ENCODE assay signal across 22 mouse cellular contexts in genomic region chr4:49956855-49957254, GRCm38 (mm10).
"Had no signal": no experiment of that assay in that cellular context is flagged by ENCODE, and none has a peak within 500 bp of the region (broad histone marks: within the 10 kb centered on the region; RNA-seq: fewer than 3 reads in every experiment).

No protein-coding gene starts in this region.

- H3K4me3 ChIP-seq: liver, embryonic 15.5 days; megakaryocyte, embryonic 14.5 days; midbrain, embryonic 10.5 days; midbrain, embryonic 12.5 days; myocyte; neural tube, embryonic 13.5 days; neural tube, embryonic 15.5 days; stomach, embryonic 15.5 days had no signal

- H3K9ac ChIP-seq: liver, embryonic 15.5 days; lung, embryonic 14.5 days; midbrain, embryonic 12.5 days; neural tube, embryonic 13.5 days; neural tube, embryonic 15.5 days; stomach, embryonic 15.5 days had no signal

- H3K36me3 ChIP-seq: liver, embryonic 15.5 days; midbrain, embryonic 10.5 days; midbrain, embryonic 12.5 days; neural tube, embryonic 13.5 days; neural tube, embryonic 15.5 days; stomach, embryonic 15.5 days had no signal

- H3K4me1 ChIP-seq: liver, embryonic 15.5 days; megakaryocyte, embryonic 14.5 days; midbrain, embryonic 10.5 days; midbrain, embryonic 12.5 days; neural tube, embryonic 13.5 days; neural tube, embryonic 15.5 days; stomach, embryonic 15.5 days had no signal

- DNase-seq: lung, embryonic 14.5 days; lung, postnatal 10 days; lung, postnatal 4 days; midbrain, embryonic 14.5 days; retina, postnatal 1 day; right cerebral cortex, adult 18-20 months; right cerebral cortex, postnatal 25 days; right cerebral cortex, postnatal 4 days; spleen, adult 18-20 months; thymus, adult 2 months; thymus, postnatal 25 days; thymus, postnatal 4 days had no signal

- H3K9me3 ChIP-seq: liver, embryonic 15.5 days; megakaryocyte, embryonic 14.5 days; midbrain, embryonic 10.5 days; midbrain, embryonic 12.5 days; neural tube, embryonic 13.5 days; neural tube, embryonic 15.5 days; stomach, embryonic 15.5 days had no signal

- H3K4me2 ChIP-seq: liver, embryonic 15.5 days; lung, embryonic 14.5 days; midbrain, embryonic 12.5 days; neural tube, embryonic 13.5 days; neural tube, embryonic 15.5 days; stomach, embryonic 15.5 days had no signal

- H3K27me3 ChIP-seq: liver, embryonic 15.5 days; megakaryocyte, embryonic 14.5 days; midbrain, embryonic 12.5 days; neural tube, embryonic 13.5 days; neural tube, embryonic 15.5 days; stomach, embryonic 15.5 days had no signal

- ATAC-seq: midbrain, embryonic 16.5 days had no signal

- H3K27ac ChIP-seq: liver, embryonic 15.5 days; midbrain, embryonic 10.5 days; midbrain, embryonic 12.5 days; neural tube, embryonic 13.5 days; neural tube, embryonic 15.5 days; stomach, embryonic 15.5 days; stomach, postnatal 0 days had no signal
